Mouse (Mus musculus): ENCODE results near the gene Chst7. TPM values are rescaled to one million over a fixed set of nuclear protein-coding genes. Genes with fewer than 3 reads are reported as not detected.
A peak's percentile ranks its signal among the peaks of the same experiment; 100 is the strongest.

Chst7 gene
- polyA plus RNA-seq (2015; fragmentation: Nextera tagmentation; extraction: Ambion mirVana), result 4.2 TPM in 2 replicates

- Histone ChIP-seq H3K9me3 (ENCODE audit: low read length) (no peaks in the 10 kb centered on the region), H3K27ac (ENCODE audit: low read length) (no peak within 1 kb of the TSS), H3K4me3 (ENCODE audit: low read length) (peak within 1 kb of the TSS; percentile 49), H3K36me3 (ENCODE audit: insufficient read depth, low read length) (no peaks in the 10 kb centered on the region), H3K4me1 (ENCODE audit: insufficient read depth, low read length) (0 out of 2 replicates have a peak, but pooled peaks cover 5% of the 10 kb centered on the region), H3K27me3 (ENCODE audit: insufficient read depth, low read length) (0 out of 2 replicates have a peak, but pooled peaks cover 4% of the 10 kb centered on the region), H3K4me2 (replicated peaks; ENCODE audit: low read depth, low read length) (peak within 1 kb of the TSS; percentile 70), H3K9ac (replicated peaks; ENCODE audit: low read length) (peak within 1 kb of the TSS; percentile 56)
- WGBS, result 21% methylated on average over 38 of the region's 40 CpGs
- peak; percentile 97 for ATAC-seq (ENCODE audit: low FRiP score, low TSS enrichment)
These were observed at the start of gene Chst7 for GRCm38 (mm10) chrX:20059381-20059971. Gene Chst7, plus strand, starts transcription at chrX:20059560.

- Histone ChIP-seq H3K4me2 (replicated peaks; ENCODE audit: low read depth, low read length) (no peak overlapping the region), H3K9me3 (ENCODE audit: low read length) (no peaks in the 10 kb centered on the region), H3K27ac (ENCODE audit: low read length) (no peak overlapping the region), H3K9ac (replicated peaks; ENCODE audit: low read length) (no peak overlapping the region), H3K4me3 (ENCODE audit: low read length) (no peak overlapping the region), H3K36me3 (ENCODE audit: insufficient read depth, low read length) (no peaks in the 10 kb centered on the region), H3K4me1 (ENCODE audit: insufficient read depth, low read length) (no peaks in the 10 kb centered on the region), H3K27me3 (ENCODE audit: insufficient read depth, low read length) (no peaks in the 10 kb centered on the region)
- ATAC-seq (ENCODE audit: low FRiP score, low TSS enrichment), result no peak
- 89% methylated on average over 2 of the region's 2 CpGs for WGBS
These were observed 47.1 kb upstream of the Chst7 start for GRCm38 (mm10) chrX:20012211-20012610.

GRCm38 (mm10) chrX:20020942-20021341 lies 38.4 kb upstream of the Chst7 start:
- Histone ChIP-seq H3K27me3 (ENCODE audit: insufficient read depth, low read length) (no peaks in the 10 kb centered on the region), H3K4me2 (replicated peaks; ENCODE audit: low read depth, low read length) (no peak overlapping the region), H3K4me1 (ENCODE audit: insufficient read depth, low read length) (no peaks in the 10 kb centered on the region), H3K4me3 (ENCODE audit: low read length) (no peak overlapping the region), H3K36me3 (ENCODE audit: insufficient read depth, low read length) (no peaks in the 10 kb centered on the region), H3K27ac (ENCODE audit: low read length) (no peak overlapping the region), H3K9ac (replicated peaks; ENCODE audit: low read length) (no peak overlapping the region), H3K9me3 (ENCODE audit: low read length) (no peaks in the 10 kb centered on the region)
- 41% methylated on average over 2 of the region's 2 CpGs for WGBS
- no peak for ATAC-seq (ENCODE audit: low FRiP score, low TSS enrichment)

- peak; percentile 46 for ATAC-seq (ENCODE audit: low FRiP score, low TSS enrichment)
- Histone ChIP-seq H3K27me3 (ENCODE audit: insufficient read depth, low read length) (0 out of 2 replicates have a peak, but pooled peaks cover 4% of the 10 kb centered on the region), H3K9ac (replicated peaks; ENCODE audit: low read length) (peak overlapping the region; percentile 56), H3K4me2 (replicated peaks; ENCODE audit: low read depth, low read length) (peak overlapping the region; percentile 70), H3K4me3 (ENCODE audit: low read length) (peak overlapping the region; percentile 49), H3K36me3 (ENCODE audit: insufficient read depth, low read length) (no peaks in the 10 kb centered on the region), H3K9me3 (ENCODE audit: low read length) (no peaks in the 10 kb centered on the region), H3K27ac (ENCODE audit: low read length) (no peak overlapping the region), H3K4me1 (ENCODE audit: insufficient read depth, low read length) (0 out of 2 replicates have a peak, but pooled peaks cover 5% of the 10 kb centered on the region)
- WGBS, result 22% methylated on average over 64 of the region's 65 CpGs
These were observed 872 bp downstream of the Chst7 start for GRCm38 (mm10) chrX:20060096-20060768.

GRCm38 (mm10) chrX:20060769-20061315 lies 1.5 kb downstream of the Chst7 start:
- Histone ChIP-seq H3K27ac (ENCODE audit: low read length) (no peak overlapping the region), H3K9ac (replicated peaks; ENCODE audit: low read length) (no peak overlapping the region), H3K27me3 (ENCODE audit: insufficient read depth, low read length) (0 out of 2 replicates have a peak, but pooled peaks cover 4% of the 10 kb centered on the region), H3K36me3 (ENCODE audit: insufficient read depth, low read length) (no peaks in the 10 kb centered on the region), H3K9me3 (ENCODE audit: low read length) (no peaks in the 10 kb centered on the region), H3K4me1 (ENCODE audit: insufficient read depth, low read length) (0 out of 2 replicates have a peak, but pooled peaks cover 5% of the 10 kb centered on the region), H3K4me3 (ENCODE audit: low read length) (peak overlapping the region; percentile 49), H3K4me2 (replicated peaks; ENCODE audit: low read depth, low read length) (peak overlapping the region; percentile 70)
- WGBS, result 21% methylated on average over 47 of the region's 47 CpGs
- ATAC-seq (ENCODE audit: low FRiP score, low TSS enrichment), result peak; percentile 17; the same call in 1 of the 2 replicates

GRCm38 (mm10) chrX:20061764-20062480 lies 2.6 kb downstream of the Chst7 start:
- Histone ChIP-seq H3K4me2 (replicated peaks; ENCODE audit: low read depth, low read length) (0 out of 2 replicates have a peak overlapping the region, but pooled peaks have one; percentile 70), H3K27ac (ENCODE audit: low read length) (no peak overlapping the region), H3K27me3 (ENCODE audit: insufficient read depth, low read length) (0 out of 2 replicates have a peak, but pooled peaks cover 4% of the 10 kb centered on the region), H3K36me3 (ENCODE audit: insufficient read depth, low read length) (no peaks in the 10 kb centered on the region), H3K4me3 (ENCODE audit: low read length) (no peak overlapping the region), H3K9me3 (ENCODE audit: low read length) (no peaks in the 10 kb centered on the region), H3K9ac (replicated peaks; ENCODE audit: low read length) (no peak overlapping the region), H3K4me1 (ENCODE audit: insufficient read depth, low read length) (0 out of 2 replicates have a peak, but pooled peaks cover 5% of the 10 kb centered on the region)
- WGBS, result 56% methylated on average over 3 of the region's 3 CpGs
- no peak for ATAC-seq (ENCODE audit: low FRiP score, low TSS enrichment)

- Histone ChIP-seq H3K9me3 (ENCODE audit: low read length) (no peaks in the 10 kb centered on the region), H3K9ac (replicated peaks; ENCODE audit: low read length) (no peak overlapping the region), H3K27me3 (ENCODE audit: insufficient read depth, low read length) (no peaks in the 10 kb centered on the region), H3K36me3 (ENCODE audit: insufficient read depth, low read length) (no peaks in the 10 kb centered on the region), H3K27ac (ENCODE audit: low read length) (no peak overlapping the region), H3K4me3 (ENCODE audit: low read length) (no peak overlapping the region), H3K4me2 (replicated peaks; ENCODE audit: low read depth, low read length) (no peak overlapping the region), H3K4me1 (ENCODE audit: insufficient read depth, low read length) (no peaks in the 10 kb centered on the region)
- no peak for ATAC-seq (ENCODE audit: low FRiP score, low TSS enrichment)
These were observed 7.3 kb downstream of the Chst7 start for GRCm38 (mm10) chrX:20066636-20067035.

GRCm38 (mm10) chrX:20070196-20070595 lies 10.8 kb downstream of the Chst7 start:
- H3K27ac ChIP-seq (ENCODE audit: low read length), result no peak overlapping the region
- 36% methylated on average over 4 of the region's 4 CpGs for WGBS
- H3K36me3 ChIP-seq (ENCODE audit: insufficient read depth, low read length), result no peaks in the 10 kb centered on the region
- no peak overlapping the region for H3K4me3 ChIP-seq (ENCODE audit: low read length)
- no peaks in the 10 kb centered on the region for H3K4me1 ChIP-seq (ENCODE audit: insufficient read depth, low read length)
- H3K9ac ChIP-seq (replicated peaks; ENCODE audit: low read length), result no peak overlapping the region
- no peaks in the 10 kb centered on the region for H3K9me3 ChIP-seq (ENCODE audit: low read length)
- H3K4me2 ChIP-seq (replicated peaks; ENCODE audit: low read depth, low read length), result no peak overlapping the region
- H3K27me3 ChIP-seq (ENCODE audit: insufficient read depth, low read length), result no peaks in the 10 kb centered on the region
- no peak for ATAC-seq (ENCODE audit: low FRiP score, low TSS enrichment)

- Histone ChIP-seq H3K4me2 (replicated peaks; ENCODE audit: low read depth, low read length) (no peak overlapping the region), H3K4me3 (ENCODE audit: low read length) (no peak overlapping the region), H3K27me3 (ENCODE audit: insufficient read depth, low read length) (no peaks in the 10 kb centered on the region), H3K4me1 (ENCODE audit: insufficient read depth, low read length) (no peaks in the 10 kb centered on the region), H3K27ac (ENCODE audit: low read length) (no peak overlapping the region), H3K9me3 (ENCODE audit: low read length) (no peaks in the 10 kb centered on the region), H3K9ac (replicated peaks; ENCODE audit: low read length) (no peak overlapping the region), H3K36me3 (ENCODE audit: insufficient read depth, low read length) (no peaks in the 10 kb centered on the region)
- ATAC-seq (ENCODE audit: low FRiP score, low TSS enrichment), result no peak
- 82% methylated on average over 2 of the region's 2 CpGs for WGBS
These were observed 58.4 kb downstream of the Chst7 start for GRCm38 (mm10) chrX:20117717-20118116.

All from kidney, embryonic 16.5 days (tissue).